Mouse (Mus musculus) MEL-GATA-1-ER (cell line): Measurements from ENCODE around the gene Tmem167.
"Not testable (repeated sequence)": the region's sequence is repeated elsewhere in the genome, so short reads cannot be mapped to it uniquely, and the experiment has no call there.

ENCODE experiments used
- DNase-seq: peaks from one replicate; pipeline ENCODE4 v3.0.0-alpha.2; 2012; ENCODE audit warnings: low read depth; ENCODE audit errors: extremely low read depth

The Tmem167 gene

GRCm38 (mm10) chr13:90088962-90089824, at the start of gene Tmem167, which contains the start of gene Xrcc4:
Tmem167 (plus strand) TSS chr13:90089123.
Xrcc4 (minus strand) TSS chr13:90089608.
- DNase-seq, result peak; percentile 98

GRCm38 (mm10) chr13:90039613-90040012, 49.3 kb upstream of the Tmem167 start:
- no peak for DNase-seq

GRCm38 (mm10) chr13:90051735-90052134, 37.2 kb upstream of the Tmem167 start:
- peak; percentile 22 for DNase-seq

- DNase-seq, result no peak
These were observed 36.5 kb upstream of the Tmem167 start for GRCm38 (mm10) chr13:90052408-90052807.

- peak; percentile 7 for DNase-seq
These were observed 27.0 kb upstream of the Tmem167 start for GRCm38 (mm10) chr13:90061877-90062276.

- no peak for DNase-seq
These were observed 881 bp downstream of the Tmem167 start for GRCm38 (mm10) chr13:90089825-90090183.

GRCm38 (mm10) chr13:90101514-90101913, 12.6 kb downstream of the Tmem167 start:
- DNase-seq, result no peak

GRCm38 (mm10) chr13:90106139-90106538, 17.2 kb downstream of the Tmem167 start:
- DNase-seq, result no peak

GRCm38 (mm10) chr13:90108746-90109145, 19.8 kb downstream of the Tmem167 start:
- not testable (repeated sequence) for DNase-seq

- DNase-seq, result no peak
These were observed 22.8 kb downstream of the Tmem167 start for GRCm38 (mm10) chr13:90111681-90112080.

- DNase-seq, result peak; percentile 65
These were observed 47.4 kb downstream of the Tmem167 start for GRCm38 (mm10) chr13:90136156-90136910.

- no peak for DNase-seq
These were observed 52.8 kb downstream of the Tmem167 start for GRCm38 (mm10) chr13:90141681-90142080.

- no peak for DNase-seq
These were observed 54.3 kb downstream of the Tmem167 start for GRCm38 (mm10) chr13:90143245-90143644.

GRCm38 (mm10) chr13:90151881-90152280, 63.0 kb downstream of the Tmem167 start:
- DNase-seq, result no peak

GRCm38 (mm10) chr13:90152536-90153273, 63.8 kb downstream of the Tmem167 start:
- no peak for DNase-seq

- no peak for DNase-seq
These were observed 75.2 kb downstream of the Tmem167 start for GRCm38 (mm10) chr13:90164147-90164546.

- DNase-seq, result no peak
These were observed 78.1 kb downstream of the Tmem167 start for GRCm38 (mm10) chr13:90167044-90167443.

GRCm38 (mm10) chr13:90170100-90170781, 81.3 kb downstream of the Tmem167 start:
- no peak for DNase-seq

- no peak for DNase-seq
These were observed 81.9 kb downstream of the Tmem167 start for GRCm38 (mm10) chr13:90170782-90171179.

- DNase-seq, result no peak
These were observed 82.5 kb downstream of the Tmem167 start for GRCm38 (mm10) chr13:90171390-90171789.

- no peak for DNase-seq
These were observed 86.7 kb downstream of the Tmem167 start for GRCm38 (mm10) chr13:90175662-90176061.
